Mouse (Mus musculus): ENCODE data around the gene 0610040J01Rik. TPM values are rescaled to one million over a fixed set of nuclear protein-coding genes. Genes with fewer than 3 reads are reported as not detected.
A peak's percentile ranks its signal among the peaks of the same experiment; 100 is the strongest.

The 0610040J01Rik gene
- polyA plus RNA-seq, 1 experiment from 2014 or later: 2.1 TPM

- Histone ChIP-seq H3K4me1 (ENCODE audit: control insufficient read depth, insufficient read depth, low read length) (no peaks in the 10 kb centered on the region), H3K27ac (replicated peaks; ENCODE audit: low read depth, low read length) (no peak overlapping the region), H3K36me3 (replicated peaks; ENCODE audit: control insufficient read depth, insufficient read depth, low read depth, low read length) (no peaks in the 10 kb centered on the region), H3K9me3 (replicated peaks; ENCODE audit: control insufficient read depth, low read length) (no peaks in the 10 kb centered on the region), H3K9ac (replicated peaks; ENCODE audit: low read length) (no peak overlapping the region), H3K4me2 (ENCODE audit: low read depth, low read length) (no peak overlapping the region), H3K27me3 (ENCODE audit: control insufficient read depth, insufficient read depth, low read length) (no peaks in the 10 kb centered on the region), H3K4me3 (ENCODE audit: low read depth, low read length) (no peak overlapping the region)
- DNase-seq (ENCODE audit: low spot score) (peak; percentile 43), ATAC-seq (replicated peaks; ENCODE audit: insufficient number of reproducible peaks, low FRiP score, low TSS enrichment, low read depth) (no peak)
- WGBS: 52% methylated on average over 16 of the region's 16 CpGs
Observed at GRCm38 (mm10) chr5:63874880-63875279, 62.7 kb downstream of the 0610040J01Rik start.

GRCm38 (mm10) chr5:63876081-63876480, 63.9 kb downstream of the 0610040J01Rik start:
- H3K4me2 ChIP-seq (ENCODE audit: low read depth, low read length): no peak overlapping the region
- 91% methylated on average over 4 of the region's 4 CpGs for WGBS

GRCm38 (mm10) chr5:63879026-63879425, 66.9 kb downstream of the 0610040J01Rik start:
- no peak overlapping the region for H3K27ac ChIP-seq (replicated peaks; ENCODE audit: low read depth, low read length)
- H3K9me3 ChIP-seq (replicated peaks; ENCODE audit: control insufficient read depth, low read length): no peaks in the 10 kb centered on the region
- no peaks in the 10 kb centered on the region for H3K36me3 ChIP-seq (replicated peaks; ENCODE audit: control insufficient read depth, insufficient read depth, low read depth, low read length)
- no peaks in the 10 kb centered on the region for H3K4me1 ChIP-seq (ENCODE audit: control insufficient read depth, insufficient read depth, low read length)
- H3K4me3 ChIP-seq (ENCODE audit: low read depth, low read length): no peak overlapping the region
- no peak for ATAC-seq (replicated peaks; ENCODE audit: insufficient number of reproducible peaks, low FRiP score, low TSS enrichment, low read depth)
- no peak for DNase-seq (ENCODE audit: low spot score)
- H3K4me2 ChIP-seq (ENCODE audit: low read depth, low read length): no peak overlapping the region
- WGBS: 67% methylated on average over 10 of the region's 10 CpGs
- H3K27me3 ChIP-seq (ENCODE audit: control insufficient read depth, insufficient read depth, low read length): no peaks in the 10 kb centered on the region
- H3K9ac ChIP-seq (replicated peaks; ENCODE audit: low read length): no peak overlapping the region

More at GRCm38 (mm10) chr5:63876081-63876480, 63.9 kb downstream of the 0610040J01Rik start:
- H3K27ac ChIP-seq (replicated peaks; ENCODE audit: low read depth, low read length): no peak overlapping the region
- ATAC-seq (replicated peaks; ENCODE audit: insufficient number of reproducible peaks, low FRiP score, low TSS enrichment, low read depth): no peak
- H3K9me3 ChIP-seq (replicated peaks; ENCODE audit: control insufficient read depth, low read length): no peaks in the 10 kb centered on the region
- no peaks in the 10 kb centered on the region for H3K4me1 ChIP-seq (ENCODE audit: control insufficient read depth, insufficient read depth, low read length)
- no peak overlapping the region for H3K9ac ChIP-seq (replicated peaks; ENCODE audit: low read length)
- no peaks in the 10 kb centered on the region for H3K27me3 ChIP-seq (ENCODE audit: control insufficient read depth, insufficient read depth, low read length)
- no peak overlapping the region for H3K4me3 ChIP-seq (ENCODE audit: low read depth, low read length)
- DNase-seq (ENCODE audit: low spot score): no peak
- H3K36me3 ChIP-seq (replicated peaks; ENCODE audit: control insufficient read depth, insufficient read depth, low read depth, low read length): no peaks in the 10 kb centered on the region

- WGBS: 90% methylated on average over 5 of the region's 5 CpGs
- no peaks in the 10 kb centered on the region for H3K9me3 ChIP-seq (replicated peaks; ENCODE audit: control insufficient read depth, low read length)
- no peak overlapping the region for H3K4me2 ChIP-seq (ENCODE audit: low read depth, low read length)
- DNase-seq (ENCODE audit: low spot score) (no peak), ATAC-seq (replicated peaks; ENCODE audit: insufficient number of reproducible peaks, low FRiP score, low TSS enrichment, low read depth) (no peak)
- no peaks in the 10 kb centered on the region for H3K4me1 ChIP-seq (ENCODE audit: control insufficient read depth, insufficient read depth, low read length)
- no peak overlapping the region for H3K27ac ChIP-seq (replicated peaks; ENCODE audit: low read depth, low read length)
- H3K36me3 ChIP-seq (replicated peaks; ENCODE audit: control insufficient read depth, insufficient read depth, low read depth, low read length): no peaks in the 10 kb centered on the region
- H3K4me3 ChIP-seq (ENCODE audit: low read depth, low read length): no peak overlapping the region
- H3K27me3 ChIP-seq (ENCODE audit: control insufficient read depth, insufficient read depth, low read length): no peaks in the 10 kb centered on the region
- H3K9ac ChIP-seq (replicated peaks; ENCODE audit: low read length): no peak overlapping the region
Observed at GRCm38 (mm10) chr5:63886292-63886691, 74.1 kb downstream of the 0610040J01Rik start.

GRCm38 (mm10) chr5:63886709-63887108, 74.5 kb downstream of the 0610040J01Rik start:
- no peak overlapping the region for H3K9ac ChIP-seq (replicated peaks; ENCODE audit: low read length)
- WGBS: 42% methylated on average over 6 of the region's 6 CpGs
- no peak for ATAC-seq (replicated peaks; ENCODE audit: insufficient number of reproducible peaks, low FRiP score, low TSS enrichment, low read depth)
- DNase-seq (ENCODE audit: low spot score): peak; percentile 72
- H3K27ac ChIP-seq (replicated peaks; ENCODE audit: low read depth, low read length): no peak overlapping the region
- no peaks in the 10 kb centered on the region for H3K4me1 ChIP-seq (ENCODE audit: control insufficient read depth, insufficient read depth, low read length)
- no peaks in the 10 kb centered on the region for H3K36me3 ChIP-seq (replicated peaks; ENCODE audit: control insufficient read depth, insufficient read depth, low read depth, low read length)
- H3K9me3 ChIP-seq (replicated peaks; ENCODE audit: control insufficient read depth, low read length): no peaks in the 10 kb centered on the region
- H3K27me3 ChIP-seq (ENCODE audit: control insufficient read depth, insufficient read depth, low read length): no peaks in the 10 kb centered on the region
- no peak overlapping the region for H3K4me2 ChIP-seq (ENCODE audit: low read depth, low read length)
- no peak overlapping the region for H3K4me3 ChIP-seq (ENCODE audit: low read depth, low read length)

- DNase-seq (ENCODE audit: low spot score) (no peak), ATAC-seq (replicated peaks; ENCODE audit: insufficient number of reproducible peaks, low FRiP score, low TSS enrichment, low read depth) (no peak)
- Histone ChIP-seq H3K36me3 (replicated peaks; ENCODE audit: control insufficient read depth, insufficient read depth, low read depth, low read length) (no peaks in the 10 kb centered on the region), H3K4me3 (ENCODE audit: low read depth, low read length) (no peak overlapping the region), H3K27me3 (ENCODE audit: control insufficient read depth, insufficient read depth, low read length) (no peaks in the 10 kb centered on the region), H3K4me2 (ENCODE audit: low read depth, low read length) (no peak overlapping the region), H3K4me1 (ENCODE audit: control insufficient read depth, insufficient read depth, low read length) (no peaks in the 10 kb centered on the region), H3K9ac (replicated peaks; ENCODE audit: low read length) (no peak overlapping the region), H3K27ac (replicated peaks; ENCODE audit: low read depth, low read length) (no peak overlapping the region), H3K9me3 (replicated peaks; ENCODE audit: control insufficient read depth, low read length) (no peaks in the 10 kb centered on the region)
- 97% methylated on average over 4 of the region's 4 CpGs for WGBS
Observed at GRCm38 (mm10) chr5:63887111-63887510, 74.9 kb downstream of the 0610040J01Rik start.

- no peak for DNase-seq (ENCODE audit: low spot score)
Observed at GRCm38 (mm10) chr5:63891241-63891640, 79.1 kb downstream of the 0610040J01Rik start.

GRCm38 (mm10) chr5:63891912-63892311, 79.7 kb downstream of the 0610040J01Rik start:
- no peak for DNase-seq (ENCODE audit: low spot score)
- H3K27me3 ChIP-seq (ENCODE audit: control insufficient read depth, insufficient read depth, low read length): no peaks in the 10 kb centered on the region
- ATAC-seq (replicated peaks; ENCODE audit: insufficient number of reproducible peaks, low FRiP score, low TSS enrichment, low read depth): no peak
- H3K4me1 ChIP-seq (ENCODE audit: control insufficient read depth, insufficient read depth, low read length): no peaks in the 10 kb centered on the region
- no peaks in the 10 kb centered on the region for H3K9me3 ChIP-seq (replicated peaks; ENCODE audit: control insufficient read depth, low read length)
- H3K9ac ChIP-seq (replicated peaks; ENCODE audit: low read length): no peak overlapping the region
- no peak overlapping the region for H3K27ac ChIP-seq (replicated peaks; ENCODE audit: low read depth, low read length)
- WGBS: 90% methylated on average over 6 of the region's 6 CpGs
- H3K4me2 ChIP-seq (ENCODE audit: low read depth, low read length): no peak overlapping the region
- no peaks in the 10 kb centered on the region for H3K36me3 ChIP-seq (replicated peaks; ENCODE audit: control insufficient read depth, insufficient read depth, low read depth, low read length)
- no peak overlapping the region for H3K4me3 ChIP-seq (ENCODE audit: low read depth, low read length)

More at GRCm38 (mm10) chr5:63891241-63891640, 79.1 kb downstream of the 0610040J01Rik start:
- H3K4me3 ChIP-seq (ENCODE audit: low read depth, low read length): no peak overlapping the region
- H3K4me1 ChIP-seq (ENCODE audit: control insufficient read depth, insufficient read depth, low read length): no peaks in the 10 kb centered on the region
- no peaks in the 10 kb centered on the region for H3K9me3 ChIP-seq (replicated peaks; ENCODE audit: control insufficient read depth, low read length)
- WGBS: 84% methylated on average over 4 of the region's 4 CpGs
- H3K36me3 ChIP-seq (replicated peaks; ENCODE audit: control insufficient read depth, insufficient read depth, low read depth, low read length): no peaks in the 10 kb centered on the region
- no peak overlapping the region for H3K9ac ChIP-seq (replicated peaks; ENCODE audit: low read length)
- no peak overlapping the region for H3K27ac ChIP-seq (replicated peaks; ENCODE audit: low read depth, low read length)
- H3K4me2 ChIP-seq (ENCODE audit: low read depth, low read length): no peak overlapping the region
- no peaks in the 10 kb centered on the region for H3K27me3 ChIP-seq (ENCODE audit: control insufficient read depth, insufficient read depth, low read length)
- ATAC-seq (replicated peaks; ENCODE audit: insufficient number of reproducible peaks, low FRiP score, low TSS enrichment, low read depth): no peak

All from embryonic facial prominence, embryonic 11.5 days (tissue).